Mouse (Mus musculus) liver, adult 2 months (tissue): ENCODE measurements at regions not wholly inside any gene's neighbourhood (a gene's known extent, or its start where the extent isn't known, plus 50 kb on each side); places are given as distances from the start of the nearest gene placed in this dataset.
"Not testable (repeated sequence)": the region's sequence is repeated elsewhere in the genome, so short reads cannot be mapped to it uniquely, and the experiment has no call there.

ENCODE experiments used
- DNase-seq: peaks from one replicate; pipeline ENCODE4 v3.0.0-alpha.2; 2011; ENCODE audit warnings: low read depth, low spot score; ENCODE audit errors: extremely low read depth
- H3K27ac ChIP-seq: fragments of 200-500 bp; replicated peaks from 2 replicates; pipeline ENCODE4 v1.5.1; 2012; ENCODE audit warnings: low read depth, mild to moderate bottlenecking, control low read depth, inconsistent platforms, low read length; ENCODE audit not compliant: insufficient read depth
- H3K27me3 ChIP-seq: fragments of 200-500 bp; 2 replicates; pipeline ENCODE4 v1.6.1; 2012; ENCODE audit warnings: mild to moderate bottlenecking, moderate library complexity, low read length, inconsistent platforms; ENCODE audit not compliant: control insufficient read depth, insufficient read depth
- H3K36me3 ChIP-seq: fragments of 200-500 bp; 2 replicates; pipeline ENCODE4 v1.6.1; 2012; ENCODE audit warnings: low read length, inconsistent platforms; ENCODE audit not compliant: control insufficient read depth, insufficient read depth
- H3K4me1 ChIP-seq: fragments of 200-500 bp; 2 replicates; pipeline ENCODE4 v1.6.1; 2011; ENCODE audit warnings: low read length; ENCODE audit not compliant: control insufficient read depth, insufficient read depth
- H3K4me3 ChIP-seq: fragments of 200-500 bp; 2 replicates; pipeline ENCODE4 v1.5.1; 2011; ENCODE audit warnings: low read depth, mild to moderate bottlenecking, control low read depth, low read length, moderate library complexity; ENCODE audit not compliant: insufficient read depth
- H3K79me2 ChIP-seq: fragments of 200-500 bp; 2 replicates; pipeline ENCODE4 v1.6.1; 2012; ENCODE audit warnings: inconsistent platforms, mild to moderate bottlenecking, low read length, moderate library complexity; ENCODE audit not compliant: control insufficient read depth, insufficient read depth
- H3K9ac ChIP-seq: fragments of 200-500 bp; 2 replicates; pipeline ENCODE4 v1.6.1; 2012; ENCODE audit warnings: low read depth, mild to moderate bottlenecking, control low read depth, inconsistent platforms, low read length
- CTCF ChIP-seq: fragments of 200-500 bp; IDR thresholded peaks from 2 replicates; pipeline ENCODE4 v1.5.1; 2011; ENCODE audit warnings: low read depth, low read length, control low read depth
- POLR2A ChIP-seq: fragments of 200-500 bp; IDR thresholded peaks from 2 replicates; pipeline ENCODE4 v1.6.1; 2011; ENCODE audit warnings: low read length, control low read depth; ENCODE audit not compliant: insufficient read depth; ENCODE audit errors: extremely low read depth
- WGBS: fragments of 180-500 bp; shearing (Covaris S2); methylation state at CpG from one replicate; pipeline ENCODE4 v1.1.7; 2018; 5-methylcytosine and 5-hydroxymethylcytosine counted together

- H3K4me1 ChIP-seq, H3K79me2 ChIP-seq, H3K27me3 ChIP-seq, H3K27ac ChIP-seq, DNase-seq, H3K4me3 ChIP-seq, H3K36me3 ChIP-seq, H3K9ac ChIP-seq: not testable (repeated sequence)
- WGBS, result 92% methylated on average over 2 of the region's 2 CpGs
Measured at GRCm38 (mm10) chr14:26319821-26320220, 62.1 kb downstream of the Duxbl3 start.

- no peak for DNase-seq
- H3K36me3 ChIP-seq, result no peaks in the 10 kb centered on the region
- no peaks in the 10 kb centered on the region for H3K27me3 ChIP-seq
- no peak overlapping the region for H3K9ac ChIP-seq
- H3K4me1 ChIP-seq, result no peaks in the 10 kb centered on the region
- TF ChIP-seq POLR2A, result no peak
- TF ChIP-seq CTCF, result no peak
- WGBS, result 93% methylated on average over 3 of the region's 3 CpGs
- H3K79me2 ChIP-seq, result no peaks in the 10 kb centered on the region
- H3K27ac ChIP-seq, result no peak overlapping the region
- H3K4me3 ChIP-seq, result no peak overlapping the region
Measured at GRCm38 (mm10) chr14:26320736-26321135, 63.0 kb downstream of the Duxbl3 start.

- TF ChIP-seq CTCF (no peak), POLR2A (no peak)
- DNase-seq, result no peak
- H3K36me3 ChIP-seq, result no peaks in the 10 kb centered on the region
- H3K4me1 ChIP-seq, result no peaks in the 10 kb centered on the region
- H3K27ac ChIP-seq, result no peak overlapping the region
- no peak overlapping the region for H3K4me3 ChIP-seq
- H3K27me3 ChIP-seq, result no peaks in the 10 kb centered on the region
- H3K9ac ChIP-seq, result no peak overlapping the region
- 78% methylated on average over 6 of the region's 6 CpGs for WGBS
- no peaks in the 10 kb centered on the region for H3K79me2 ChIP-seq
Measured at GRCm38 (mm10) chr14:26328562-26328961, 70.8 kb downstream of the Duxbl3 start.

- 90% methylated on average over 5 of the region's 5 CpGs for WGBS
- Histone ChIP-seq H3K27me3 (no peaks in the 10 kb centered on the region), H3K27ac (no peak overlapping the region), H3K79me2 (no peaks in the 10 kb centered on the region), H3K4me1 (no peaks in the 10 kb centered on the region), H3K36me3 (no peaks in the 10 kb centered on the region), H3K9ac (no peak overlapping the region), H3K4me3 (no peak overlapping the region)
- TF ChIP-seq POLR2A (no peak), CTCF (no peak)
- no peak for DNase-seq
Measured at GRCm38 (mm10) chr14:26341111-26341510, 83.3 kb downstream of the Duxbl3 start.

- H3K36me3 ChIP-seq, result no peaks in the 10 kb centered on the region
- TF ChIP-seq CTCF, result no peak
- no peak for TF ChIP-seq POLR2A
- no peaks in the 10 kb centered on the region for H3K27me3 ChIP-seq
- no peaks in the 10 kb centered on the region for H3K4me1 ChIP-seq
- no peak overlapping the region for H3K9ac ChIP-seq
- DNase-seq, result no peak
- no peaks in the 10 kb centered on the region for H3K79me2 ChIP-seq
- no peak overlapping the region for H3K27ac ChIP-seq
- WGBS, result 83% methylated on average over 1 of the region's 1 CpGs
- no peak overlapping the region for H3K4me3 ChIP-seq
Measured at GRCm38 (mm10) chr14:26345227-26345626, 87.5 kb downstream of the Duxbl3 start.

GRCm38 (mm10) chr14:26347296-26347695 lies 89.5 kb downstream of the Duxbl3 start:
- no peaks in the 10 kb centered on the region for H3K79me2 ChIP-seq
- no peaks in the 10 kb centered on the region for H3K36me3 ChIP-seq
- H3K27ac ChIP-seq, result no peak overlapping the region
- H3K9ac ChIP-seq, result no peak overlapping the region
- TF ChIP-seq CTCF, result no peak
- no peak for TF ChIP-seq POLR2A
- H3K4me3 ChIP-seq, result no peak overlapping the region
- H3K4me1 ChIP-seq, result no peaks in the 10 kb centered on the region
- 93% methylated on average over 4 of the region's 4 CpGs for WGBS
- DNase-seq, result no peak
- no peaks in the 10 kb centered on the region for H3K27me3 ChIP-seq

- Histone ChIP-seq H3K27me3 (no peaks in the 10 kb centered on the region), H3K27ac (no peak overlapping the region), H3K4me3 (no peak overlapping the region), H3K9ac (no peak overlapping the region), H3K79me2 (no peaks in the 10 kb centered on the region), H3K36me3 (no peaks in the 10 kb centered on the region), H3K4me1 (no peaks in the 10 kb centered on the region)
- DNase-seq, result peak; percentile 17
- 50% methylated on average over 1 of the region's 1 CpGs for WGBS
- no peak for TF ChIP-seq CTCF
- no peak for TF ChIP-seq POLR2A
Measured at GRCm38 (mm10) chr14:26352927-26353326, 95.2 kb downstream of the Duxbl3 start.
